In the genomic region with DNA sequence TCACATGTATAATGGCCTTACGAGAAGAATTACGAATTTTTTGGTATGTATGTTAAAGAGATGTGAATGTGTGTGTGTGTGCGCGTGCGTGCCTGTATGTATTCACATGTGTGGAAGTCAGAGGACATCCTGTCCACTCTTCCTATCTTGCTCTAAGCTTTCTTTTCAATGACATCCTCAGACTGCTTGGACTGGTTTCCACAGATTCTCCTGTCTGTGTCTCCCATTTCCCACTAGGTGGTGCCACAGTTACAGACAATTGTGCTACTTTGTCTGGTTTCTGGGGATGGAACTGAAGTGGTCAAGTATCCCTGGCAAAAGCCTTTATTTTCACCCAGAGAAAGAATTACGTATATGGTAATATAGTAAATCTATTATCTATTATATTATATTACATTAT, we compare ENCODE assay signal across 9 mouse cellular contexts. TPM values are rescaled to one million over a fixed set of nuclear protein-coding genes. Genes with fewer than 3 reads are reported as not detected.
DNase-seq lines count a peak whose midpoint lies in the region; ATAC-seq and TF ChIP-seq lines count a peak whose summit lies in the region.
"Had no signal": no experiment of that assay in that cellular context is flagged by ENCODE, and none has a peak within 500 bp of the region (broad histone marks: within the 10 kb centered on the region; RNA-seq: fewer than 3 reads in every experiment).

No protein-coding gene starts in this region.

- no peak for TF ChIP-seq POLR2A in cortical plate, adult 2 months (IDR thresholded peaks at IDR 0.05; ENCODE audit: extremely low read depth, insufficient read depth, low read length)

- H3K4me2 ChIP-seq in midbrain, embryonic 16.5 days (ENCODE audit: low read length) = no peak overlapping the region

- DNase-seq in frontal cortex, adult 2 months (ENCODE audit: extremely low spot score in 1 of 2, low spot score in 1 of 2) = peak; percentile 36 to 79
- DNase-seq in frontal cortex, postnatal 10 days (ENCODE audit: low spot score in 2 of 2) = no peak
- peak; percentile 37 for DNase-seq in midbrain, embryonic 10.5 days (ENCODE audit: low spot score)
- DNase-seq in kidney, postnatal 4 days = peak; percentile 50 to 62
- DNase-seq in testis, postnatal 10 days (ENCODE audit: low spot score) = no peak
- DNase-seq in spleen, postnatal 4 days (ENCODE audit: low spot score in 2 of 2) = no peak

- no peaks in the 10 kb centered on the region for H3K9me3 ChIP-seq in midbrain, embryonic 10.5 days (replicated peaks)
- H3K9me3 ChIP-seq in midbrain, embryonic 16.5 days (replicated peaks; ENCODE audit: control insufficient read depth, low read length, poor library complexity, severe bottlenecking) = no peaks in the 10 kb centered on the region
- H3K9me3 ChIP-seq: midbrain, embryonic 12.5 days had no signal

- no peak overlapping the region for H3K9ac ChIP-seq in midbrain, embryonic 16.5 days (ENCODE audit: low read depth, low read length)
- H3K9ac ChIP-seq: midbrain, embryonic 12.5 days had no signal

- H3K36me3 ChIP-seq in midbrain, embryonic 10.5 days = no peaks in the 10 kb centered on the region
- H3K36me3 ChIP-seq in midbrain, embryonic 16.5 days (ENCODE audit: control insufficient read depth, insufficient read depth, low read length) = peaks cover 6% of the 10 kb centered on the region; the same call in 1 of the 2 replicates
- H3K36me3 ChIP-seq: midbrain, embryonic 12.5 days had no signal

- no peak for ATAC-seq in midbrain, embryonic 16.5 days

- H3K27ac ChIP-seq in midbrain, embryonic 10.5 days (replicated peaks) = no peak overlapping the region
- no peak overlapping the region for H3K27ac ChIP-seq in midbrain, embryonic 16.5 days (ENCODE audit: low read length)
- H3K27ac ChIP-seq in cortical plate, adult 2 months (ENCODE audit: insufficient read depth, low read length) = no peak overlapping the region
- H3K27ac ChIP-seq: midbrain, embryonic 12.5 days had no signal

- peaks cover 11% of the 10 kb centered on the region; the same call in 1 of the 2 replicates for H3K27me3 ChIP-seq in midbrain, embryonic 10.5 days (ENCODE audit: low read depth, poor library complexity, severe bottlenecking)
- no peaks in the 10 kb centered on the region for H3K27me3 ChIP-seq in midbrain, embryonic 16.5 days (ENCODE audit: control insufficient read depth, insufficient read depth, low read depth, low read length)

- peaks cover 23% of the 10 kb centered on the region for H3K4me1 ChIP-seq in midbrain, embryonic 10.5 days
- H3K4me1 ChIP-seq in midbrain, embryonic 16.5 days (ENCODE audit: control insufficient read depth, insufficient read depth, low read length) = peaks cover 6% of the 10 kb centered on the region
- no peaks in the 10 kb centered on the region for H3K4me1 ChIP-seq in cortical plate, adult 2 months (ENCODE audit: control insufficient read depth, insufficient read depth, low read length)

- peak; percentile 87 for TF ChIP-seq CTCF in cortical plate, adult 2 months (IDR thresholded peaks at IDR 0.05; ENCODE audit: extremely low read depth, insufficient read depth, low read length)

- H3K4me3 ChIP-seq in midbrain, embryonic 10.5 days = no peak overlapping the region
- H3K4me3 ChIP-seq in midbrain, embryonic 16.5 days (ENCODE audit: low read depth, low read length) = no peak overlapping the region
- H3K4me3 ChIP-seq in cortical plate, adult 2 months (ENCODE audit: insufficient read depth, low read length) = no peak overlapping the region
- H3K4me3 ChIP-seq: midbrain, embryonic 12.5 days had no signal

- WGBS in midbrain, embryonic 10.5 days = 67% methylated on average over 6 of the region's 6 CpGs
- WGBS in midbrain, embryonic 16.5 days = 69% methylated on average over 6 of the region's 6 CpGs

RNA-seq across cellular contexts. Expression of gene Fat4, which starts 4.0 kb away (rescaled TPM):
- polyA plus RNA-seq in frontal cortex, adult 2 months (2012; rRNA removed) = 2.9 and 3.4 TPM in 2 replicates
- 5.1 and 6.6 TPM in 2 replicates for polyA plus RNA-seq in midbrain, embryonic 10.5 days (2016; fragmentation: Nextera tagmentation; extraction: Ambion mirVana)
- 5.9 and 6.8 TPM in 2 replicates for polyA plus RNA-seq in midbrain, embryonic 16.5 days (2015; fragmentation: Nextera tagmentation; extraction: Ambion mirVana)
- 2.5 and 2.9 TPM in 2 replicates for polyA plus RNA-seq in cortical plate, adult 2 months (2012; rRNA removed)

Comparison
In these comparisons a context has a peak if more than half of its experiments do, and no peak if none do; other contexts are left out.
1. DNase-seq: peak in frontal cortex, adult 2 months (2 of 2), midbrain, embryonic 10.5 days (single experiment) and kidney, postnatal 4 days (2 of 2); none in frontal cortex, postnatal 10 days (0 of 2), testis, postnatal 10 days (single experiment) and spleen, postnatal 4 days (0 of 2).